Mouse (Mus musculus) CH12.LX (cell line): ENCODE data around the gene D16Ertd472e. TPM values are rescaled to one million over a fixed set of nuclear protein-coding genes. Genes with fewer than 3 reads are reported as not detected.

Source experiments
- DNase-seq: peaks from one replicate; pipeline ENCODE4 v3.0.0-alpha.2; 2013; ENCODE audit errors: extremely low read depth
- H3K27ac ChIP-seq: 2 replicates; pipeline ENCODE4 v1.5.1; 2012; ENCODE audit warnings: low read depth, mild to moderate bottlenecking, control low read depth, moderate library complexity; ENCODE audit not compliant: insufficient read depth
- H3K27me3 ChIP-seq: replicated peaks from 2 replicates; pipeline ENCODE3; 2012; ENCODE audit warnings: inconsistent platforms
- H3K36me3 ChIP-seq, 2 experiments: replicated peaks in 1 of 2; 2 replicates each; pipeline versions ENCODE3 to v1.6.1; 2012; ENCODE audit warnings: inconsistent platforms in 1 of 2, low read length in 1 of 2, mild to moderate bottlenecking in 1 of 2, mixed read lengths in 1 of 2, moderate library complexity in 1 of 2; ENCODE audit not compliant: control insufficient read depth in 1 of 2, insufficient read depth in 1 of 2
- H3K4me1 ChIP-seq, 2 experiments: 2 replicates each; pipeline ENCODE4 v1.6.1; 2012; ENCODE audit warnings: inconsistent platforms in 1 of 2, moderate library complexity in 1 of 2; ENCODE audit not compliant: insufficient read depth in 2 of 2, control insufficient read depth in 1 of 2
- H3K4me2 ChIP-seq: 2 replicates; pipeline ENCODE4 v1.6.1; 2012; ENCODE audit warnings: low read depth, mild to moderate bottlenecking, control low read depth; ENCODE audit not compliant: poor library complexity, insufficient read depth, severe bottlenecking
- H3K4me3 ChIP-seq, 3 experiments: fragments of 150-350 bp in 1 of 3; sonication (generic) in 1 of 3; replicated peaks in 1 of 3; 2 replicates each; pipeline versions ENCODE3 to v1.5.1; 2011 to 2012; ENCODE audit warnings: low read depth in 2 of 3, low read length in 2 of 3, mild to moderate bottlenecking in 2 of 3, moderate library complexity in 2 of 3, control low read depth in 1 of 3, improper control_type of control experiment in 1 of 3, inconsistent platforms in 1 of 3, mixed read lengths in 1 of 3; ENCODE audit not compliant: poor library complexity in 1 of 3
- H3K79me2 ChIP-seq: replicated peaks from 2 replicates; pipeline ENCODE4 v1.6.1; 2012; ENCODE audit warnings: mild to moderate bottlenecking, moderate library complexity; ENCODE audit not compliant: control insufficient read depth, poor library complexity, insufficient read depth, severe bottlenecking; ENCODE audit errors: extremely low read depth
- H3K9ac ChIP-seq: 2 replicates; pipeline ENCODE4 v1.6.1; 2012; ENCODE audit warnings: low read depth, mild to moderate bottlenecking, control low read depth, moderate library complexity; ENCODE audit not compliant: insufficient read depth
- H3K9me3 ChIP-seq: replicated peaks from 2 replicates; pipeline ENCODE3; 2012; ENCODE audit warnings: low read length, inconsistent platforms, mixed read lengths
- BHLHE40 ChIP-seq: IDR thresholded peaks from 2 replicates; pipeline ENCODE4 v1.6.1; 2011; ENCODE audit warnings: mild to moderate bottlenecking, low read depth, low read length, improper control_type of control experiment
- CHD1 ChIP-seq: IDR thresholded peaks from 2 replicates; pipeline ENCODE4 v1.6.1; 2012; ENCODE audit warnings: low read depth, low read length, improper control_type of control experiment, inconsistent platforms
- CHD2 ChIP-seq: IDR thresholded peaks from 2 replicates; pipeline ENCODE4 v1.6.1; 2011; ENCODE audit warnings: low read length, improper control_type of control experiment
- CTCF ChIP-seq, 2 experiments: IDR thresholded peaks in 1 of 2; conservative IDR thresholded peaks in 1 of 2; 2 replicates each; pipeline ENCODE4 v1.5.1; 2011 to 2012; ENCODE audit warnings: low read depth in 2 of 2, low read length in 2 of 2, improper control_type of control experiment in 1 of 2, inconsistent platforms in 1 of 2, mild to moderate bottlenecking in 1 of 2, moderate library complexity in 1 of 2
- E2F4 ChIP-seq: IDR thresholded peaks from 2 replicates; pipeline ENCODE4 v1.6.1; 2011; ENCODE audit warnings: low read depth, low read length, improper control_type of control experiment; ENCODE audit not compliant: insufficient replicate concordance
- ELF1 ChIP-seq: IDR thresholded peaks from 2 replicates; pipeline ENCODE4 v1.6.1; 2014; ENCODE audit warnings: low read depth, mild to moderate bottlenecking, inconsistent platforms, low read length, improper control_type of control experiment
- EP300 ChIP-seq: IDR thresholded peaks from 2 replicates; pipeline ENCODE4 v1.6.1; 2011; ENCODE audit warnings: low read length, improper control_type of control experiment
- ETS1 ChIP-seq: conservative IDR thresholded peaks from 2 replicates; pipeline ENCODE4 v1.6.1; 2012; ENCODE audit warnings: low read depth, mild to moderate bottlenecking, inconsistent platforms, low read length, improper control_type of control experiment, moderate library complexity
- GABPA ChIP-seq: IDR thresholded peaks from 2 replicates; pipeline ENCODE4 v1.6.1; 2012; ENCODE audit warnings: low read depth, low read length, improper control_type of control experiment, inconsistent platforms; ENCODE audit not compliant: insufficient replicate concordance
- HCFC1 ChIP-seq: IDR thresholded peaks from 2 replicates; pipeline ENCODE4 v1.6.1; 2012; ENCODE audit warnings: low read depth, mild to moderate bottlenecking, inconsistent platforms, low read length, improper control_type of control experiment
- IRF4 ChIP-seq: IDR thresholded peaks from 2 replicates; pipeline ENCODE4 v1.6.1; 2014; ENCODE audit warnings: low read depth, mild to moderate bottlenecking, inconsistent platforms, low read length, improper control_type of control experiment
- JUN ChIP-seq: IDR thresholded peaks from 2 replicates; pipeline ENCODE4 v1.6.1; 2011; ENCODE audit warnings: low read depth, mild to moderate bottlenecking, low read length, improper control_type of control experiment, moderate library complexity; ENCODE audit not compliant: insufficient read depth
- JUND ChIP-seq: conservative IDR thresholded peaks from 2 replicates; pipeline ENCODE4 v1.6.1; 2011; ENCODE audit warnings: low read depth, low read length, improper control_type of control experiment
- KAT2A ChIP-seq: IDR thresholded peaks from 2 replicates; pipeline ENCODE4 v1.6.1; 2012; ENCODE audit warnings: low read length, improper control_type of control experiment, inconsistent platforms; ENCODE audit not compliant: insufficient replicate concordance
- MAFK ChIP-seq: IDR thresholded peaks from 2 replicates; pipeline ENCODE4 v1.6.1; 2011; ENCODE audit warnings: low read length, improper control_type of control experiment; ENCODE audit not compliant: insufficient replicate concordance
- MAX ChIP-seq: IDR thresholded peaks from 2 replicates; pipeline ENCODE4 v1.6.1; 2011; ENCODE audit warnings: low read length, improper control_type of control experiment
- MAZ ChIP-seq: IDR thresholded peaks from 2 replicates; pipeline ENCODE4 v1.6.1; 2012; ENCODE audit warnings: low read depth, mild to moderate bottlenecking, inconsistent platforms, low read length, improper control_type of control experiment, moderate library complexity
- MEF2A ChIP-seq: IDR thresholded peaks from 2 replicates; pipeline ENCODE4 v1.6.1; 2014; ENCODE audit warnings: low read depth, mild to moderate bottlenecking, inconsistent platforms, low read length, improper control_type of control experiment, borderline replicate concordance
- MXI1 ChIP-seq: IDR thresholded peaks from 2 replicates; pipeline ENCODE4 v1.6.1; 2011; ENCODE audit warnings: mild to moderate bottlenecking, low read depth, low read length, improper control_type of control experiment
- MYC ChIP-seq: IDR thresholded peaks from 2 replicates; pipeline ENCODE4 v1.6.1; 2011; ENCODE audit warnings: low read depth, mild to moderate bottlenecking, improper control_type of control experiment, low read length
- NELFE ChIP-seq: IDR thresholded peaks from 2 replicates; pipeline ENCODE4 v1.6.1; 2011; ENCODE audit warnings: low read depth, low read length, improper control_type of control experiment
- NRF1 ChIP-seq: IDR thresholded peaks from 2 replicates; pipeline ENCODE4 v1.6.1; 2014; ENCODE audit warnings: low read depth, mild to moderate bottlenecking, inconsistent platforms, low read length, improper control_type of control experiment, moderate library complexity
- PAX5 ChIP-seq: IDR thresholded peaks from 2 replicates; pipeline ENCODE4 v1.6.1; 2012; ENCODE audit warnings: low read length, inconsistent platforms, mixed read lengths
- POLR2A ChIP-seq: IDR thresholded peaks from 2 replicates; pipeline ENCODE4 v1.6.1; 2011; ENCODE audit warnings: low read depth, mild to moderate bottlenecking, improper control_type of control experiment, low read length
- POLR2AphosphoS2 ChIP-seq: IDR thresholded peaks from 2 replicates; pipeline ENCODE4 v1.6.1; 2011; ENCODE audit warnings: low read depth, low read length, improper control_type of control experiment
- RAD21 ChIP-seq: IDR thresholded peaks from 2 replicates; pipeline ENCODE4 v1.6.1; 2011; ENCODE audit warnings: low read depth, mild to moderate bottlenecking, low read length, improper control_type of control experiment, moderate library complexity
- RCOR1 ChIP-seq: conservative IDR thresholded peaks from 2 replicates; pipeline ENCODE4 v1.6.1; 2012; ENCODE audit warnings: low read depth, mild to moderate bottlenecking, inconsistent platforms, low read length, improper control_type of control experiment
- SIN3A ChIP-seq: IDR thresholded peaks from 2 replicates; pipeline ENCODE4 v1.6.1; 2012; ENCODE audit warnings: low read length, improper control_type of control experiment, inconsistent platforms
- SMC3 ChIP-seq: IDR thresholded peaks from 2 replicates; pipeline ENCODE4 v1.6.1; 2011; ENCODE audit warnings: low read depth, low read length, improper control_type of control experiment
- TBP ChIP-seq: conservative IDR thresholded peaks from 2 replicates; pipeline ENCODE4 v1.6.1; 2011; ENCODE audit warnings: low read depth, low read length, improper control_type of control experiment
- TCF12 ChIP-seq: IDR thresholded peaks from 2 replicates; pipeline ENCODE4 v1.6.1; 2014; ENCODE audit warnings: low read depth, mild to moderate bottlenecking, inconsistent platforms, low read length, improper control_type of control experiment
- UBTF ChIP-seq: IDR thresholded peaks from 2 replicates; pipeline ENCODE4 v1.6.1; 2012; ENCODE audit warnings: low read depth, mild to moderate bottlenecking, inconsistent platforms, low read length, improper control_type of control experiment, moderate library complexity
- USF1 ChIP-seq: IDR thresholded peaks from 2 replicates; pipeline ENCODE4 v1.6.1; 2014; ENCODE audit warnings: low read depth, mild to moderate bottlenecking, inconsistent platforms, low read length, improper control_type of control experiment
- USF2 ChIP-seq: conservative IDR thresholded peaks from 2 replicates; pipeline ENCODE4 v1.6.1; 2011; ENCODE audit warnings: low read depth, low read length, improper control_type of control experiment
- ZC3H11A ChIP-seq: IDR thresholded peaks from 2 replicates; pipeline ENCODE4 v1.6.1; 2012; ENCODE audit warnings: low read depth, mild to moderate bottlenecking, inconsistent platforms, low read length, improper control_type of control experiment
- ZKSCAN1 ChIP-seq: IDR thresholded peaks from 2 replicates; pipeline ENCODE4 v1.6.1; 2012; ENCODE audit warnings: low read depth, inconsistent platforms, low read length, improper control_type of control experiment, borderline replicate concordance
- ZMIZ1 ChIP-seq: IDR thresholded peaks from 2 replicates; pipeline ENCODE4 v1.6.1; 2012; ENCODE audit warnings: low read depth, mild to moderate bottlenecking, inconsistent platforms, low read length, improper control_type of control experiment
- ZNF384 ChIP-seq: IDR thresholded peaks from 2 replicates; pipeline ENCODE4 v1.6.1; 2012; ENCODE audit warnings: low read depth, low read length, improper control_type of control experiment, inconsistent platforms
- dilution Hi-C: fragments of 300-500 bp; cut with MboI; formaldehyde crosslinking; loops from 2 replicates; pipeline ENCODE4 v1.14.3; 2020; ENCODE audit warnings: low sequenced_read_pairs; ENCODE audit not compliant: extremely low pct_unique_long_range_greater_than_20kb, extremely low pct_ligation_motif_present
- in situ Hi-C: fragments of 300-500 bp; cut with MboI; formaldehyde crosslinking; loops from 3 replicates; pipeline ENCODE4 v1.14.3; 2019; ENCODE audit warnings: low sequenced_read_pairs, low pct_ligation_motif_present, low pct_unique_long_range_greater_than_20kb, mixed read lengths
- polyA plus RNA-seq: library from polyadenylated mRNA; unstranded; fragments of >175 nt; gene quantifications from 2 replicates; pipeline ENCODE4 v1.2.1, GENCODE M21; 2012; ENCODE audit warnings: low read depth; ENCODE audit not compliant: insufficient read length
- total RNA-seq, 2 experiments: library from RNA; depleted of rRNA; stranded (reverse); fragments of 300-350 nt in 1 of 2; fragments of >200 nt in 1 of 2; gene quantifications; 2 replicates each; pipeline ENCODE4 v1.2.3; 2012 to 2014

Gene D16Ertd472e
- total RNA-seq (2012; rRNA removed) (40.6 and 42.9 TPM in 2 replicates), total RNA-seq (2014; rRNA removed) (77.5 and 94.4 TPM in 2 replicates), polyA plus RNA-seq (65.4 and 67.3 TPM in 2 replicates)

GRCm38 (mm10) chr16:78576478-78577084, at the start of gene D16Ertd472e:
TSS of gene D16Ertd472e (minus strand) at chr16:78576708.
- Histone ChIP-seq H3K4me2 (peak within 1 kb of the TSS; percentile 93), H3K4me1 (peaks cover 9 to 29% of the 10 kb centered on the region in 2 experiments; a peak in 3 of 4 replicates), H3K27ac (peak within 1 kb of the TSS; percentile 97), H3K9ac (peak within 1 kb of the TSS; percentile 92), H3K4me3 (peak within 1 kb of the TSS; percentile 86 to 96 (median 86)), H3K9me3 (peaks cover 4% of the 10 kb centered on the region), H3K79me2 (peaks cover 37% of the 10 kb centered on the region), H3K36me3 (peaks cover 12 to 26% of the 10 kb centered on the region in 2 experiments), H3K27me3 (no peaks in the 10 kb centered on the region)
- TF ChIP-seq POLR2A (peak; percentile 88), ELF1 (no peak), JUN (no peak), CHD2 (no peak), BHLHE40 (peak; percentile 43), CHD1 (peak; percentile 54; the same call in 1 of the 2 replicates), E2F4 (no peak), MXI1 (peak; percentile 83), NELFE (peak; percentile 78), IRF4 (peak; percentile 12; the same call in 1 of the 2 replicates), SMC3 (no peak; the same call in none of the 2 replicates), NRF1 (peak; percentile 78), ETS1 (0 out of 2 replicates have a peak, but pooled peaks have one; percentile 3), UBTF (no peak; the same call in 1 of the 2 replicates), EP300 (no peak), MAFK (no peak), CTCF (conservative IDR thresholded peaks at IDR 0.05 in 1 of 2, IDR thresholded peaks at IDR 0.05 in 1 of 2; ENCODE audit: low read depth in 2 of 2, low read length in 2 of 2) (peak in 1 of 2 experiments; percentile 6; a peak in 1 of 4 replicates), RAD21 (no peak; the same call in 1 of the 2 replicates), JUND (no peak), MEF2A (no peak), TCF12 (no peak; the same call in none of the 2 replicates), ZMIZ1 (peak; percentile 80), PAX5 (no peak), HCFC1 (no peak), MYC (no peak; the same call in 1 of the 2 replicates), USF2 (no peak; the same call in 1 of the 2 replicates), ZNF384 (no peak), MAZ (no peak), POLR2AphosphoS2 (peak; percentile 57; the same call in 1 of the 2 replicates), GABPA (no peak), MAX (peak; percentile 16), SIN3A (no peak; the same call in 1 of the 2 replicates), ZKSCAN1 (no peak), ZC3H11A (no peak), RCOR1 (no peak), TBP (no peak), KAT2A (no peak), USF1 (peak; percentile 85)
- DNase-seq, result peak; percentile 90
- dilution Hi-C loops (no loop called here), in situ Hi-C loops (loop anchor here (5.0 kb wide), 1 partner anchor 46 kb away; no protein-coding TSS in a partner anchor)
